Mouse (Mus musculus) mouse trophoblast stem cell (cell line): ENCODE data around the gene Olfr1028.

Experiments
- in situ Hi-C, 2 experiments: fragments of 300-500 bp; cut with MseI, MboI; formaldehyde crosslinking; loops; 2 replicates in 1 of 2; 3 replicates in 1 of 2; pipeline ENCODE4 v1.15.1; 2025

Olfr1028 gene

DNA sequence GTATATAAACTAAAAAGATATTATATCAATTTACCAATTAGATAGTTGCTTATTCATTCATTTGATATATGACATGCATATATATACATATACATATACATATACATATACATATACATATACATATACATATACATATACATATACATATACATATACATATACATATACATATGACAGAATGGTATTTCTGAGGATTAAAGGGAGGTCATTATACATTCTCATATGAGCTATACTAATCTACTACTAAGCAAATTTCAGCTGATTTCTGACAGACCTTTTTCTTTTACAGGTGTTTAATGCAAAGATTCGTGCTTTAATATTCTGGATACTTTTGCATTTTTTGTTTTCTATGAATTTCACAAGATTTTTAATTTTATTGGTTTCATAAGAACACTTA lies at the start of gene Olfr1028:
Gene Olfr1028, plus strand, starts transcription at position 301 of the 400 bp plus-strand sequence.
- in situ Hi-C loops: no loop called here

DNA sequence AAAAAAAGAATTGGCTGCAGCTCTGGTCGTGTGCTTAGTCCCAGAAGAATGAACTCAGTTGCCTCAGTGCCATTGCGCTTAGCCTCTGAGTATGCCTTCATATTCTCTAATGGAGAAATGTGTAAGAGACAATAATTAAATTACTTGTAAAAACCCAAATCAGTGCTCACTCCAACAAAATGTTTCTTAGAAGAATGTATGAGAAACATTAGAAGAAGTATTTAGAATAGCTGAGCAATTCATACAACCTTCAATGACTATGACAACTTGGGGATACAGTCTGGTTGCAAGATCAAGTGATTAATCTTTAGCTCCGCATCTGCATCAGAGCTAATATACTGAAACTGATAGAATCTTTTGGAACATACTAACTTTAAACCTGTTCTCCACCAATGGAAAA lies 45.3 kb upstream of the Olfr1028 start, which contains the start of gene Olfr1024:
Gene Olfr1024, minus strand, starts transcription at position 101 of the 400 bp plus-strand sequence.
- in situ Hi-C loops: no loop called here

DNA sequence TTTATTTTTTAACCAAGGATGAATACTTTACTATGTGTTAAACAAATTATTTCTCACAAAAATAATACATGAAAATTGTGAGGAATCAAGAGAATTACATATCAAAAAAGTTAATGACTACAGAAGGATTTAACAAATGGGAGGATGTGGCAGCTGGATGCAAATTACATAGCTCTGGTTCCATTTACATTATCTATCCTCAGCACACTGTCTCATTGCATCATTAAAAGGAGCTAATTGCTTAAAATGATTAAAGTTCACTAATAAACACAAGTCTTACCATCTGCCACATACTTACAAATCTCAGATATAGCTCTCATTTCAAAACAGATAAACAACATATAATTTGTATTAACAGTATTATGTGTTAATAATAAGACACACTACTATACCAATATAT lies 37.0 kb upstream of the Olfr1028 start:
- in situ Hi-C loops: no loop called here

DNA sequence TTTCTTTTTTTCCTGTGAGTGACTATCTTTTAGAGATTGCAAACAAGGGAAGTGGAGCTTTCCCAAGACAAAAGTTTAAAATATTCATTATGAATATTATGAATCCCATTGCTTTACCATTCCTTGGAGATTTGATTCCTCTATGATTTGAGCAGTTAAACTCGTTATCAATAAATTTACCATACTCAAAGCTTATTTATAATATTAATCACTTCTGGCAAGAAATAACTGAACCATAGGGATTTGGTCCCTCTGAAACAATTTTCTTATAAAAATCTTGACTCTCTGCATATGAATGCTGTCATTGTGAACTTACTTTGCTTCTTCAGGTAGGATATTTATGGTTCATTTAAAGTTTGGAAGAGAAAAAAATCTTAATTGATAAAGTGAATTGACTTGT lies 35.3 kb upstream of the Olfr1028 start, which contains the start of gene Olfr1025-ps1:
Gene Olfr1025-ps1, plus strand, starts transcription at position 301 of the 400 bp plus-strand sequence.
- in situ Hi-C loops: no loop called here

DNA sequence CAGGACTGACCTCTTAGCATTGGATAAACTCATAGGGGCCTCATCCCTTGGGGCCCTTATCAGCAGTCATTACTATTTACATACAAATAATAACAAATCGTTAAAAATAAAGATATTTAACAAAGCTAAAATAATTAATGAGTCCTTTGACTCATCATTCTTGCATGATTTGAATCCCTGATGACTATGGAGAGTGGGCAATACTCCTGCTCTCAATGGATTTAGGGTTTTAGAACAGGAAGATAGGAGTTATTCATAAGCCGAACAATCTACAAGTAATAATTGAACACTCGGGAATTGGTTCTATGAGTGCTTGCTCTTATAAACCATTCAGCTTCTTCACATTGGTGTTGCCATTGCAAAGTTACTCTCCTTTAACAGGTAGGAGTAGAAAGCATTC lies 29.0 kb upstream of the Olfr1028 start, which contains the start of gene Olfr1026:
Gene Olfr1026, plus strand, starts transcription at position 301 of the 400 bp plus-strand sequence.
- in situ Hi-C loops: no loop called here

- in situ Hi-C loops: no loop called here
Measured at GRCm38 (mm10) chr2:85973595-85973994, 23.4 kb downstream of the Olfr1028 start, which contains the start of gene Olfr1029. TSS of gene Olfr1029 (plus strand) at chr2:85973895.

DNA sequence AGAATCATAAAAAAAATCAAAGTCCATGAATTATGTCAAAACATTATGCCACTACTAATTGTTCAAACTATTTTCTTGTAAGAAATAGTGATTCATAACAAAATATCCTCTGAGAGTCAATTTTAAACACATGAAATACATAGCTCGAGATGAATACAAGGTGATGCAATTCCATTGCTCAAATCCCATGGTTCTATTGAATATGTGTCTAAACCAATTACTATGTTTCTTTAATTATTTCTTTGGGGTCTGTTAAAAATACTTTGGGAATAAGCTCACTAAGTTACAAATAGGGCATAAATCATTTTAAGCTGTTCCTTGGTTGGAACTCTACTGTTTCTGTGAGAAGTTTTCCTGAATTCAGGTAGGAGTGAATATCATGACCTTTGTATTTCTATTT lies 28.7 kb downstream of the Olfr1028 start, which contains the start of gene Olfr1030:
Gene Olfr1030, plus strand, starts transcription at position 301 of the 400 bp plus-strand sequence.
- in situ Hi-C loops: no loop called here

GRCm38 (mm10) chr2:85990004-85990403 lies 39.8 kb downstream of the Olfr1028 start, which contains the start of gene Olfr1031:
TSS of gene Olfr1031 (plus strand) at chr2:85990304.
- in situ Hi-C loops: no loop called here
